Mouse (Mus musculus) heart, adult 10 weeks (tissue): ENCODE results near the gene Olfr787. TPM values are rescaled to one million over a fixed set of nuclear protein-coding genes. Genes with fewer than 3 reads are reported as not detected.

Source experiments
- polyA plus RNA-seq: library from polyadenylated mRNA; stranded (reverse); fragments of 350-450 nt; fragmentation: Illumina TruSeq; extraction: RNeasy Lipid Tissue Mini Kit (QIAGEN cat#74804); gene quantifications from one replicate; pipeline ENCODE4 v1.2.3, GENCODE M21; 2014; ENCODE audit warnings: low read depth, low replicate concordance

Gene Olfr787
- not detected for polyA plus RNA-seq

DNA sequence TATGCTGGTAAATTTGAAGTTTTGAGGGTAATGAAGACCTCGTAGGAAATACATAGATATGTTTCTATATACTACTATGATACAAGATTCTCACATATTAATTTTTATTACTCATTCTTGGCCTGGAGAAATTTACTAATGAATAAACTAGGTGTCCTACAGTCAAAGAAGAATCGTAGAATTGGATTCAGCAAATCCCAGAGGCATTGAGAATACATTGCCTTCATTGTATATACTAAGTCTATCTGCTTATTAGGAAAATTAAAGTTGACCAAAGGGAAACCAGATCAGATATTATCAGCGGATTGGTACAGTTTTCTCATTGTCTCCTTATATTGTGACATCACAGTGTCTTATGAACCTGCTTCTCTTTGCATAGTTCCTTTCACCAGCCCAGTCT is at the start of gene Olfr787:
Gene Olfr787, plus strand, starts transcription at position 301 of the 400 bp plus-strand sequence.

DNA sequence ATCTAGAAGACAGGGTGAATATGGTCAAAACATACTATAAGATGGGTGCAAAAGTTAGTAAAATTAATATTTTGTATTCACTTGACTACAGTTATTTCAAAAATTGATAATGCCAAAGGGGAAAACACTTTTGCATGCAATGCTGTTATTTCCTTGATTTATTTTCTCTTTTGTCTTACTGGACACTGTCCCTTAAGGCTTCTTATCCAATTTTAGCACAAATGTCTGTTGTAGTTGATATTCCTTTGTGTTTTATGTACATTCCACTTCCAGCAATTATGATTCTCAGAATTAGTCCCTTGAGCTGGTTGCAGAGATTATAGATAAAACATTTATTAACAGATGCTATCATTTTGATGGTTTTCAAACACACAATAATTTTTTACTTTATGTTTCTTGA is 34.7 kb upstream of the Olfr787 start, which contains the start of gene Olfr786:
Gene Olfr786, plus strand, starts transcription at position 301 of the 400 bp plus-strand sequence.

DNA sequence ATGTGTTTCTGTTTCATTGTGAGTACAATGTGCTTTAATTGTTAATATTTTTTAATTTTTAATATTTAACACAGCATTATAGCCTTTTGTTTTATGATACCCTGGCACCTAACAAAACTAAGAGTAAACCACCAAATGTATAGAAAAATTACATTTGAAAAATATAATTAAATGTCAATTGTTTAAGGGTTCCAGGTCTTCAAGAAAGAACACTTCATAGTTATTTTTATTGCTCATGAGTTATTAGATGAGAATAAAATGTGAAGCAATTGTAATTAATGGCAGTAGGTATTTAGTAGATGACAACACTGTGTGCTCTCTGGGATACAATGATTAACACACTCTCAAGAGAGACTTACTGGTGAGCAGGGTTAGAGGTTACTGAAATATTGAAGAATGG is 9.0 kb downstream of the Olfr787 start, which contains the start of gene Olfr788:
Gene Olfr788, plus strand, starts transcription at position 301 of the 400 bp plus-strand sequence.

DNA sequence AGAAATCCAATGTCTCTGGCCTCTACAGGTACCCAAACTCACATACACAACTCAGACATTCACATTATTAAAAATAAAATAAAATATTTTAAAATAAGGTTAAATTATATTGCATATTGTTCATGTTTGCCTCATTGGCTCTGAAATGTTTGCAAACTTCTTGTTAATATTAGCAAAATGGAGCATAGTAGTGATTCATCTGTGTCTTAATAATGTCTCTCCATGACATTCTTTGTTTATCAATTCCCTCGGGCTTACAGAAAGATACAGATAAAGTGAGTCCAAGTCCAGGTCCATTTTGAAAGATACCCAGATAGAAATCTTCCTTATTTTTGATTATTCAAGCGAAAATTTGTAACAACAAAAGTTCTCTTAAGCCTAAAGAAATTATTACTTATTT is 22.8 kb downstream of the Olfr787 start, which contains the start of gene Olfr789:
Gene Olfr789, plus strand, starts transcription at position 301 of the 400 bp plus-strand sequence.

DNA sequence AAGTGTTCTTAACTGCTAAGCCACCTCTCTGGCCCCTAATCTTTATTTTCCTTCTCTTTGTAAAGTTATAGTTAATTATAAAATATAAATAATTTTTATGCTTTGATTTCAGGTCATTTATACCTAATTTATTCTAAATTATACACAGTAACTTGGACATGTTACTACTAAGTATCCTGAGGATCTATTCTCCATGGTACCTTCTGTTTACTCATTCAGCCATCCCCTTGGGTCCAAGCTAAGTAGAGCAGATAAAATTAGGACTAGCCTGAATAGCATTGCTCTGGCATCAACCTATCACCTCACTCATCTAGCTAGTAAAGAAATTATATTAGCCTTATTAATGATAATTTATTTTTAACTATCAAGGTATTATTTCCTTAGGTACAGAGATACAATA is 36.5 kb downstream of the Olfr787 start, which contains the start of gene Olfr790:
Gene Olfr790, plus strand, starts transcription at position 301 of the 400 bp plus-strand sequence.

Other genes starting within 250 kb of the Olfr787 start
- gene Olfr774, start 225.7 kb upstream of the Olfr787 start, polyA plus RNA-seq = not detected
- not detected for gene Olfr775, start 213.4 kb upstream of the Olfr787 start, polyA plus RNA-seq
- not detected for gene Olfr776, start 202.7 kb upstream of the Olfr787 start, polyA plus RNA-seq
- not detected for gene Olfr777, start 190.4 kb upstream of the Olfr787 start, polyA plus RNA-seq
- gene Olfr780, start 143.7 kb upstream of the Olfr787 start, polyA plus RNA-seq = not detected
- not detected for gene Olfr781, start 133.0 kb upstream of the Olfr787 start, polyA plus RNA-seq
- not detected for gene Olfr782, start 113.0 kb upstream of the Olfr787 start, polyA plus RNA-seq
- gene Olfr784, start 77.8 kb upstream of the Olfr787 start, polyA plus RNA-seq = not detected
- gene Olfr785, start 56.4 kb upstream of the Olfr787 start, polyA plus RNA-seq = not detected
- not detected for gene Olfr786, start 34.6 kb upstream of the Olfr787 start, polyA plus RNA-seq
- not detected for gene Olfr788, start 9.1 kb downstream of the Olfr787 start, polyA plus RNA-seq
- gene Olfr789, start 22.9 kb downstream of the Olfr787 start, polyA plus RNA-seq = not detected
- gene Olfr790, start 36.6 kb downstream of the Olfr787 start, polyA plus RNA-seq = not detected
- gene Olfr791, start 59.9 kb downstream of the Olfr787 start, polyA plus RNA-seq = not detected
- gene Olfr792, start 77.3 kb downstream of the Olfr787 start, polyA plus RNA-seq = not detected
- not detected for gene Olfr794, start 105.8 kb downstream of the Olfr787 start, polyA plus RNA-seq
- not detected for gene Olfr796, start 150.7 kb downstream of the Olfr787 start, polyA plus RNA-seq
- gene Olfr798, start 166.1 kb downstream of the Olfr787 start, polyA plus RNA-seq = not detected
- not detected for gene Olfr799, start 175.6 kb downstream of the Olfr787 start, polyA plus RNA-seq
- gene Olfr800, start 195.8 kb downstream of the Olfr787 start, polyA plus RNA-seq = not detected
- gene Olfr801, start 212.0 kb downstream of the Olfr787 start, polyA plus RNA-seq = not detected
- gene Olfr802, start 226.3 kb downstream of the Olfr787 start, polyA plus RNA-seq = not detected
- not detected for gene Olfr803, start 232.4 kb downstream of the Olfr787 start, polyA plus RNA-seq
- gene Olfr804, start 241.3 kb downstream of the Olfr787 start, polyA plus RNA-seq = not detected